Mouse (Mus musculus): ENCODE measurements at regions not wholly inside any gene's neighbourhood (a gene's known extent, or its start where the extent isn't known, plus 50 kb on each side); places are given as distances from the start of the nearest gene placed in this dataset.
"Not testable (repeated sequence)": the region's sequence is repeated elsewhere in the genome, so short reads cannot be mapped to it uniquely, and the experiment has no call there.

DNA sequence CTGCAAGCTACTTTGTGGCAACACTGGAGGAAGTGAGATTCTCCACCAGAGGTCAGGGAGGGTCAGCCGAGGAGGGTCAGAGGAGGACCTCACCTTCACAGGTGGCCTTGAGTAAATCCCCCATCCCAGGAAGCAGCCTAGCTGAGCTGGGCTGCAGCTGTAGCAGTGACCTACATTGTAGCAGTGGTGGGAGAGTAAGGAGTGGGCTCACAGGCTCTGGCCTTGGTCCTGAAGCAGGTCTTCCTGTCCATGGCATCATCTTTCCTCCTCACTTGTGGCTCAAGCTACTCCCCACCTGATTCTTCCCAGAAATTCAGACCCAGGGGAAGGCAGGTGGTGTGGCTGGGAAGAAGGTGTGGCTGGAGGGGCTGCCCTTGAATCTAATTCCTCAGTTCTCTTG, 84.3 kb downstream of the 1810013L24Rik start:
- not testable (repeated sequence) for DNase-seq (ENCODE audit: low spot score in 2 of 2)

DNA sequence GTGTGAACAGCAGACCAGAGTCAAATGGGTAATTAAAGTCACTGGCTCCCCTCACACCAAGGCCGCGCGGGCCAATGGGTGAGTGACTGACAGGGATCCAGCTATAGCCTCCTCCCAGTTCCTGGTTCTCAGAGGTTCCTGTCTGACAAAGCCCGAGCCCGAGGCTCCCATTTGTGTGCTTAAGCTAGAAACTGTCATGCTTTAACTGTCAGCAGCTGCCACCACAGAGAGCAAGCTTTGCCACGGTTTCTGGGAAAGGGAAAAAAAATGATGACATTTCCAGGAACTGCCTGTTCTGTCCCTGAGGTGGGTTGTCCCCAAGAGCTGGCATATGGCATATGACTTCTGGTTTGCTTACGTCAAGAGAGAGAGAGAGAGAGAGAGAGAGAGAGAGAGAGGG, 86.2 kb downstream of the 1810013L24Rik start:
- DNase-seq (ENCODE audit: low spot score in 2 of 2) = peak; percentile 42 to 72

DNA sequence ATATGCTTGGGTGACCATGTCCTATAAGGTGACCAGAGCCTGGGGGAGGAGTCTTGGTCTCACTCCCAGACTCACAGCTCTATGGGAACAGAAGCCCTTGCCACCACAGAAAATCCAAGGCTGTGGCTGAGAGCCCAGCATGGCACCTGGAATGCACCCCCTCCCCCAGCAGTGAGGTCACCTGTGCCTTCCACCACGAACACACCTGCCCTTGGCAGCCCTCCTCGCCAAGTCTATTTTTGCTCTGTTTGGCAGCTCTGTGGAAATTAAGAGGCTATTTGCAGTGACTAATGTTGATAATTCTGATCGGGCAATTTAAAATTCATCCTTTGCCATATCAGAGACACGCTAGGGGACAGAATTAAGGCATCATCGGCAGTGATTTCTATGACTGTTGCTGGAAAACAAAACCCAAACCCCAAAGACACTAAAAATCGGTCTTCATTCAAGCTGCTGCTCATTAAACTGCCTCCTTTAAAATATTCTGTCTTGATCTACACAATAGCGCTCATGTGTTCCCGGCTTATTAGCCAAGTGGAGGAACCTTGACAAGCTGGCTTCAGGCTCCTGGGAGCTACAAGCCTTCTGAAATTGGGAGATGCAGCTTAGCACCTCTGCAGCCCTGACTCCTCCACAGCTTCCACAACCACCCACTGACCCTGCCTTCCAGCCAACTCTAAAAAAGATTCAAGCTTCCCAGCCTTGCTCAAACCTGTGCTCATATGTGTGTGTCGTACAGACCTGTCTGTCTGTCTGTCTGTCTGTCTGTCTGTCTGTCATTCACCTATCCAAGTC, 89.0 kb downstream of the 1810013L24Rik start:
- peak in 1 of 2 experiments; percentile 6 for DNase-seq (ENCODE audit: low spot score in 2 of 2)

DNA sequence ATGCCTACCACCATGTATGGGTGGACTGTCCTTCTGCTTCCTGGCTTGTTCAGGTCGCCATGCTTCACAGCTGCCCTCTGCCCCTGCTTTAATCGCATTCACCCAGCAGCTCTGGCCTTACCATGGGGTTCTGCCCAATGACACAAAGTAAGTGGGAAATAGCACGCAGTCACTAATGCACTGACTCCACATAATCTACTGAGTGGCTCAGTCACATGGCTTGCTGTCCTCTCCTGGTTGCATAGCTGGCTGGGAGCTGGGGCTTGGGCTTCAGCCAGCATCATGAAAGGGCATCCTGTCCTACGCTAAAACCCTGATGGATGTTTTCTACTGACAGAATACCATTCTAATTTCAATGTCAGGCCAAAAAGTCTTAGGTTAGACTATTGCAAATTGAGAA, 94.8 kb downstream of the 1810013L24Rik start:
- no peak for DNase-seq (ENCODE audit: low spot score in 2 of 2)

DNA sequence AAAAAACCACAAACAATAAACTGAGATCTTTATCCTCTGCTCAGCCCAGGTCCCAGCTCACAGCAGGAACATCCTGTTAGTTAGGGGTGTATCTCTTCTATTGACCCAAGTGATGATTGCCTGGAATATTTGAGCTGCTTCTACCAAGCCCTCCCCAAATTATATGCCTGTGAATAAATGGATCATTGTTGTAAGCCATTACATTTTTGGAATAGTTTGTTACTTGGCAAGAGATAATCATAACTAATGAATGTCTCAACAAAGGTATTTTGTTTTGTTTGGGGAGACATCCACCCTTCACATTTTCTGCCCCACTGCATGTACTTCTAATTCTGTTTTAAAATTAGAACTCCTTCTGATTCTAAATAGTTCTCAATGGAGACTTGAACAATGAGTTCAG, 102.1 kb downstream of the 1810013L24Rik start:
- DNase-seq (ENCODE audit: low spot score in 2 of 2) = no peak

DNA sequence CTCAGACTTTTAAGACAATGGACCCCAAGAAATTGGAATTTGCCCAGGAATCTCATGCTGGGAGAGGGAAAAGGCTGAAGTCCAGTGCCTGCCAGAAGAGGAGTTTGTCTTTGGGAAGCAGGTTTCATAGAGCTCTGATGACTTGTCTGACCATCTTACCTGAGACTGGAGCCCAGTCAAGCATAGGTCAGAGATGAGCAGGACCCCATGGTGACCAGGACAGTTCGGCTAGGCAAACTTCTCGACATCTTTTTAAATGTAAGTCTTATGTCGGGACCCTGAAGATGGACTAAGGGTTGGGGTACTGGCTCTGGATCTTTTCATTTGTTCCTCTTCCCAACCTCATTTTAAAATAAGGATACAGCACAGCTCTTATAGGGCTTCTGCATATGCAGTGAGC, 103.2 kb downstream of the 1810013L24Rik start:
- no peak for DNase-seq (ENCODE audit: low spot score in 2 of 2)

DNA sequence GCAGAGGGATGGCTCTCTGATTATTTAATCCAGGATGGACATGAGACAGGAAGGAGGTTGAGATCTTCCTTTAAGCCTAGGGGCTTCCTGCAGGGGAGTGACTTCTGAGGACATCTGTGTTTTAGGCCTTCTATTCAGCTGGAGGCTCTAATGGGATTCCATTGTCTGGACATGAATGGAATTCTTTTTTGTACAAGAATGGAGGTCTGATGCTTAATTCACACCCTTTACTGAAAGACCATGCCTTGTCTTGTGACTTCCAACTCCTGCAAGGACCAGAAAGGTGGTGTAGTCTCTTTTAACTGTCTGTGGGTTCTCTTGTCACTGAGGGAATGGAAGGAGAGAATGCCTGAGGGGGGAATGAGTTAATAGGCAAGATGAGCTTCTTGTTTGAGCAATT, 106.5 kb downstream of the 1810013L24Rik start:
- DNase-seq (ENCODE audit: low spot score in 2 of 2) = no peak

DNA sequence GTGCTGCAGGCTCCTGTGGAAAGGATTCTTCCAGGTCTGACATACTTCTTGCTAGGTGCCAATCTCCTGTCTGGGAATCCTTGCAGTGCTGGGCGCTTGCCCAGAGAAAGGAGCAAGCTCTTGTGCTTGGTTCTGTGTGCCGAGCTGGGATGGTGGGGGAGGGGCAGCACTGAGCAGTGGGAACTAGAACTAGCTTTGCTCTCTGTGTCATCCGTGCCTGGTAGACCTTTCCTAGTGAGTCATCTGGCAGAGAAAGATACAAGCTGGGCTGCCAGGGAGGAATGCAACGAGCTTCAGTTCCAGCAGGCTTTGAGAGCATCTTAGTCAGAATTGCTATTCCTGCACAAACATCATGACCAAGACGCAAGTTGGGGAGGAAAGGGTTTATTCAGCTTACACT, 108.6 kb downstream of the 1810013L24Rik start:
- peak; percentile 40 to 47 for DNase-seq (ENCODE audit: low spot score in 2 of 2)

DNA sequence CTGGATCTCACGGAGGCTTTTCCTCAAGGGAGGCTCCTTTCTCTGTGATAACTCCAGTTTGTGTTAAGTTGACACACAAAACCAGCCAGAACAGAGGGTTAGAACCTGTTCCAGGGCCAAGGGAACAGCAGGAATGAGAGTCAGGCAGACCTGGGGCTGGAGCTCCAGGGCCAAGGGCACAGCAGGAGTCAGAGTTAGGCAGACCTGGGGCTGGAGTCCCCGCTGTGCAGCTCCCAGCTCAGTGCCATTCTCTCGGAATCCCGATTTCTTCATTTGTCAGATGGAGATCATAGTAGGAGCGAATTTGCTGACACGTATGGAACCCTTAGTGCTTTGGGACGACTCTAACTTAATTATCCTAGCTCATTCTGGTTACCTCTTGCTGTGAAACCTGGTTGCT, 109.2 kb downstream of the 1810013L24Rik start:
- DNase-seq (ENCODE audit: low spot score in 2 of 2) = no peak

DNA sequence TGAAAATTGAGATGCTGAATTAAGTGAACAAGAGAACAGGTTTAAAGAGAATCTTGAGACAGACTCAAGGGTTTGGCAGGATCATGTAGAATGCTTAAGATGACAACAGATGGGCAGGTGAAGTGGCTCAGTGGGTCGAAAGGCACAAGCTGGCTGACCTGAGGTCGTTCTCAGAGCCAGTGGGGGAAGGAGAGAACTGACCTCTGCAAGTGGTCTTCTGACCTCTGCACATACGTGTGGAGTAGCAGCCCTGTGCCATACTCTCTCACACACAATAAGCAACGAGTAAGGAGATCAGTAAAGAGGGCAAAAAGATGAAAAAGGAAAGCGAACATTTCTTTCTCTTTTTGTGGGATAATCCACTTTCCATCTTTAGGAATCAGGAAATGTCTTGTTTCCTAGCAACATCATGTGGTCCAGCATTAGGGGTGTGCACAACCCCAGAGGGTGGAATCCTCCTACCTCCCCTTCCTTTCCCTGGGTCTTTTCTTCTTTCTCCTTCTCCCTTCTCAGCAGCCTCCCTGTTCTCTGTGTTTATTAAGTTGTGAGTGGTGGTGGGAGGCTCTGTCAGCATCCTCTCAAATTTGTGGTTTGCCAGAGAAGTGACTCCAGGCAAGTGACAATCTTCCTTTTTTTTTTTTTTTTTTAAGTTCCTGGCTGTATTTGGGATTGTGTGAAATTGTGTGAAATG, 114.7 kb downstream of the 1810013L24Rik start:
- DNase-seq (ENCODE audit: low spot score in 2 of 2) = peak in 1 of 2 experiments; percentile 9

DNA sequence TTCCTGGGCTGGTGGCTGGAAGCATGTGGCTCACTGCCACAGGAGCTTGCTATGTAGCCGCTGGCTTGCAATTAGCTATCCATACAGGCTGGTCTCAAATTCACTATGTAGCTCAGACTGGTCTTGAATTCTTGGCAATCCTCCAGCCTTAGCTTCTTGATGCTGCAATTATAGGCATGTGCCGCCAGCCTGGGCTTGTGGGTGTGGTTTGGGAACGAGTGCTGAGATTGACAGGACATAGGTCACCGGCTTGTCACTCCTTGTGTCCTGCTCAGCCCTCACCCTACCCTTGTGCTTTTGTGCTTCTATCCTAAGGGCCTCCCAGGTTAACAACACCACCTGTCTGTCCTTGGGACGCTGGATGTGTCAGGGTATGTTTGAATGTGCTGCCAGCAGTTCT, 117.9 kb downstream of the 1810013L24Rik start:
- no peak for DNase-seq (ENCODE audit: low spot score in 2 of 2)

DNA sequence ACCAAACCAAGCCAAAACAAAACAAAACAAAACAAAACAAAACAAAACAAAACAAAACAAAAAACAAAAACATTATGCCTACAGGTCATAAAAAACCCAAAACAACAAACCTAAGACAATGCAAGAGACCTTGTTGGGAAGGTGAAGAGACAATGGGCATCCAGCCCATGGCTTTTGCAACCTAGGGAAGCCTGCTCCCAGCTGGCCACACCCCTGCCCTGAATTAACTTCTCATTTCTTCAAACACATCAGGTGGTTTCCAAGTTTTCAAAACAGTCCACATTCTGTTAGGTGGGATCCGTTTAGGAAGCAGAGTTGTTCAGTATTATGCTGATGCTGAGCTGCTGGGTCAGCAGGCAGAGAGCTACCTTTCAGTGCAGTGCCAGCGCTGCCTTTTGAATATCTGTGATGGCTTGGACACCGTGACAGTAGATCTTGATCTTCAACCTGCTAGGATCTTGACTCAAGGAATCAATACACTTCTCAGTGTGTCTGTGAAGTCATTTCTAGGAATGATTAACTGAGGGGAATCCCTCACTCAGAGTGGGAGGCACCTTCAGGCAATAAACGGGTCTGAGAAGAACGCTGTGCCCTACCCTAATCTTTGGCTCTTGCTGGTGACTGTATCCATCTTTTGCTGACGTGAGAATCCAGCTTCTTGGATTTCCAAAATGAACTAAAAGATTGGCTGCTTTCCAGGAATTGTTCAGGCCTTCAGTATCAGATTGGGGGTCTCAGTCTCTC, 121.4 kb downstream of the 1810013L24Rik start:
- no peak for DNase-seq (ENCODE audit: low spot score in 2 of 2)

DNA sequence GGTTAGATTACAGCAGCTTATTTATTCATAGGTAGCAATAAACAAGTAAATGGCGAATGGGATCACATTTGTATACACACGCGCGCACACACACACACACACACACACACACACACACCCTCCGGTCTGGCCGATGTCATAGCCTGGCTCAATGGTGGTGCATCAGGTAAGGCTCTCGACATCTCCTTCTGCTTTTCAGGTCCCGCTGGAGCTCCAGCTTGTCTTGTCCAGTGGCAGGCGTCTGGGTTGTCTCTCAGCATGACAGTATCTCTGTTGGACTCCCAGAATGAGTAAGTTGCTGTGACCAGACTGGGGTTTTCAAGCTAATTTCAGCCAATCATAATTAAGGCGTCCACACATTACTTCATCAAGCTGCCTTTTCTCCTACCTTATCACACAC, 131.8 kb downstream of the 1810013L24Rik start:
- DNase-seq (ENCODE audit: low spot score in 2 of 2) = no peak

DNA sequence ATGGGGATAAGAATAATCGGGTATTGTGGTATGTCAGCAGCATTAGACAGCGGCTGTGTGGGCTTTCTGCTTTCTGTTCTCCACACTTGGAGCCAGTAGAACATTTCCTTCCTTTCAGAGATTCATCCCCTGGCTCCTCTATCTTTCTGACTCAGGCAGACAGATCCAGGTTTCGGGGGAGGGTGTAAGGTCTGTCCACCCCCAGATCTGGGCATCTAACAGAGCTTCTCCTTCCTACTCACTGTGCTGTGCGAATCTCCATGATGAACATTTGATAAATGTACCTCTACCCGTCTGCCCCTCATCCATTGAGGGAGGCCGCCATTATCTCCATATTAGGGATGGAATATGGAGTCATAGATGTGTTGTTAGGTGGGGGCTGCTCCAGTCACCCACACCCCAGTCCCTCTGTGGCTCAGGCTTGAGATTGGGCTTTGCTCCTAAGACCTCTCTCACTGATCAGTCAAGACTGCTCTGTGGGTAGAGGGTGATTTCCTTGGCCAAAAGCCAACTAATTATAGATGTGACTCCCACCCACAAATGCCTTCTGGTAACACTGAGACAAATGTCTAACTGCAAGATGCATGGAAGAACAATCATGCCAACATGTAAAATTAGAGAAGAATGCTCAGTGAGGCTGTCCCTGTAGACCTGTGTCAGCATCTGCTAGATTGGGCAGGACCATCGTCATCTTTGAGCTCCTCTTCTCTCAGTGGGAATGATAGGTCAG, 163.8 kb downstream of the 1810013L24Rik start:
- peak; percentile 46 to 83 for DNase-seq (ENCODE audit: low spot score in 2 of 2)

DNA sequence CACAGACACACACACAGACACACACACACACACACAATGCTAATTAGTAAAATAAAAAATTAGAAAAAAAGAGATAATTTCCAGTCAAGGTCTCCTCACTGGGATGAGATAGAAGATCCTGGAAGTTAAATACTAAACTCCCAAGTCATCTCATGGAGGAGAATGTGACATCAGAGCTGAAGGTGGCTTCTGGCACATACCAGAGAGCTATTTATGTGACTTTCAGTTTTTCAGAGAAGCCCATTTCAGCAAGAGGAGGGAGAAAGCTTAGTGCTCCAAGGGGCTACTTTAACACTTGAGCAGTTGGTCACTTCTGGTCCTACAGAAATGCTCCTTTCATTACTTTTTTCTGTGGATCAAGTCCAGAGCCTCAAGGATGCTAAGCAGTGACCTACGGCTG, 164.6 kb downstream of the 1810013L24Rik start:
- no peak for DNase-seq (ENCODE audit: low spot score in 2 of 2)

DNA sequence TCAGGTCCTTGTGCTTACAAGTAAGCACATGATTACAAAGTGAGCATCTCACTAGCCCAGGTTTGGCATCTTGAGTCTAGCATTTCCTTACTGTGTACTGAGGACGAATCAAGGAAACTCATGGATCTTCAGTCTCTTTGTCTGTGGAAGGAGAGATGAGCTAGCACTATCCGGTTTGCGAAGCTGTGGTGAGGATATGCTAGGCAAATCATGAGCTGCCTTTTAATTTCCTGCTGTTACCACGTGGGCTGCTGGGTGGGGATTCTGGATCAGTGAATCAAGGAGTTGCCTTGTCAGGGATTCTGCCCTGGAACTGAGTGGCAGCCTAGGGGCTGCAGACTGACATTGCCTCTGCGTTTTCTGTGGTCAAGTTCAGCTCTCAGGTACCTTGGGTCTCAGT, 167.3 kb downstream of the 1810013L24Rik start:
- DNase-seq (ENCODE audit: low spot score in 2 of 2) = no peak

DNA sequence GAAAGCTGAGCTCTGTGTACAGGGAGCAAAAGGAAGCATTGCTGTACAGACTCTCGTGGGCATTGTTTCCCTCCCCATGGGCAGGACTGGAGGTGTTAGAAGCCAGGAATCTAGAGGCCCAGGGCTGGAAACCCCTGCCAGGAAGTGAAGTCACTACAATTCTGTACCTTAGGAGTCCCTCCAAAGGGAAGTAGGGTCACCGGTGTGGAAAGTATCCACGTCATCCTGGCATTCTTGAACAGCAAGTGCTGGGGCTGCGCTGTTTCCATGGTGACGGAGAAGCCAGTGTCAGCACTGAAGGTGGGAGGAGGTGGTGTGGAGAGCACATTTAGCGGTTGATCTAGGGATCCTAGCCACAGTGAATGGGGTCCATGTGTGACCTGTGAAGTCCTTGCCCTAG, 174.1 kb downstream of the 1810013L24Rik start:
- peak; percentile 37 to 45 for DNase-seq (ENCODE audit: low spot score in 2 of 2)

DNA sequence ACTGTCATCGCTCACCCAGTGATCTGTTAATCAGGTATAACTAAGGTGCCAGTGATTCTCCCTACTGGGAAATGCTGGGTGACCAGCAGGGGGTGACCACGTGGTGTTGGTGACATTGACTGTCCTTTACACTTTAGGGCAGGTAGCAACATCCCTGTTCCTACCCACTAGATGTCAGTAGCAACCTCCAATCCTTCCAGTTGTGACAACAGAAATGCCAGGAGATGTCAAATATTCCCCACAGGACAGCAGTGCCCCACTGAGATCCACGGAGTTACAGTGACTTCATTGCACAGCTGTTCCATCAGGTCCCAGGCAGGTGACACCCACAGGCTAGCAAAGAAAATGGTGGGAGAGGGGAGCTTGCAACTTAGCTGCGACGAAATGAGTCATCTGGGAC, 176.0 kb downstream of the 1810013L24Rik start:
- no peak for DNase-seq (ENCODE audit: low spot score in 2 of 2)

DNA sequence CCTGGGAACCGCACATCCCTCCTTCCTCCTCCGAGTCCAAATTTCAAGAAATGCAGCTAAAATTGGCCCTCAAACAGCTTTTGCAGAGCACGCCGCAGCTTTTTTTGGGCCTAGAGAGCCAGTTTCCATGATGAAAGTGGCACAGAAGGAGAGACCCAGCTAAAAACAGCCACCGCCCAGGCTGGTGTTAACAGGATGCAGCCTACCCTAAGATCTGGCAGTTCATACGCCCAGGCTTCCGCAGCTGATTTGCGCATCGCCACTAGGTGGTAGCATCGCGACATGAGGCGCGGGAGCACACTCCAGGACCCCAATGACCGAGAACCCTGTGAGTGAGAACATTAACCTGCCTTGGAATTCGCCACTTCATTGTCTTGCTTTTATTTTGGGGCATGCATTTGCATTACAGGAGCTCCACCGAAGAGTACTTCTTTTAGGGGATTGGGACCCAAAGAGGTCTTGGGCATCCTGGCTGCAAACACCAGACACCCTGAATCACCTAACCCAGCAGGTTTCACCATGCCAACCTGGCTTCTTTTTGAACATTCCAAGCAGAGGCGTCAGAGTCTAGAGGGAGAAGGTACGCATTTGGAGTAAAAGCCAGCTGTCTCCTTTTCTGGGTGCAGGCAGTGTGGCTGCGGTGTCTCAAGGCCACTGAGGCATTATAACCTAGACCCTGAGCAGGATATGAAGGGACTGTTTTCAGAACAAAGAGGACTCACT, 179.6 kb downstream of the 1810013L24Rik start:
- peak; percentile 89 to 94 for DNase-seq (ENCODE audit: low spot score in 2 of 2)

DNA sequence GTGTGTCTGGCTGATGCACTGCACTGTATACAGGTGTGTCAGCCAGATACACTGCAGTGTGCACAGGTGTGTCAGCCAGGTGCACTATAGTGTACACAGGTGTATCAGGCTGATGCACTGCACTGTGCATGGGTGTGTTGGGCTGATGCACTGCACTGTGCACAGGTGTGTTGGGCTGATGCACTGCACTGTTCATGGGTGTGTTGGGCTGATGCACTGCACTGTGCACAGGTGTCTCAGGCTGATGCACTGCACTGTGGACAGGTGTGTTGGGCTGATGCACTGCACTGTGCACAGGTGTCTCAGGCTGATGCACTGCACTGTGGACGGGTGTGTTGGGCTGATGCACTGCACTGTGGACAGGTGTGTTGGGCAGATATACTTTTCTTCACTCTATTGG, 181.2 kb downstream of the 1810013L24Rik start:
- no peak for DNase-seq (ENCODE audit: low spot score in 2 of 2)

DNA sequence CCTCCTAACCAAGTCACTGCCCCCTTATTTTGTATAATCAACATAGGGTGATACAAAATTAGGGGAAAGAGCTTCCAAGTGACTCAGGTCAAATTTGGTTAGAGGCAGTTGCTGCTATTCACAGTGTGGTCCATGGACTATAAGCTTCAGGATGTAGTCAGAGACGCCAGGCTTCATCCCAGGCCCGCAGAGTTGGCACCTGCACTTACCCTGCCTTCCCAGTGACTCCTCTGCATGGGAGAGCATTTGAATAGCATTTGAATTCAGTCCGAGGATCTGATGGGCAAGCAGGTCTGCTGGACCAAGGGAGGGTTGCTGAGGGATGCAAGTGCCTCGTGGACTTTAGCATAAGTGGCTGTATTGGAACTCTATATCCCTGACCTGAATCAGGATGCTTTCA, 181.8 kb downstream of the 1810013L24Rik start:
- DNase-seq (ENCODE audit: low spot score in 2 of 2) = no peak
